Mouse (Mus musculus) C3H10T1/2 (cell line): Measurements from ENCODE around the gene Leng1. TPM values are rescaled to one million over a fixed set of nuclear protein-coding genes. Genes with fewer than 3 reads are reported as not detected.

Source experiments
- polyA plus RNA-seq, 2 experiments: library from polyadenylated mRNA; unstranded; fragments of >200 nt; fragmentation: generic; extraction: Trizol; gene quantifications; one replicate each; pipeline ENCODE4 v1.2.1; 2012; ENCODE audit warnings: missing spikeins in 2 of 2

Gene Leng1
- polyA plus RNA-seq, result 10 to 100 TPM in 1 of 2 experiments, 1 to 10 TPM in 1; 7.6 to 11.3 TPM

GRCm38 (mm10) chr7:3665215-3666114 lies at the start of gene Leng1:
Gene Leng1 (minus strand): TSS chr7:3665840.

GRCm38 (mm10) chr7:3703879-3704441 lies 38.3 kb upstream of the Leng1 start, which contains the start of gene Rps9:
Gene Rps9 (plus strand): TSS chr7:3703993.

GRCm38 (mm10) chr7:3692987-3693808 lies 27.6 kb upstream of the Leng1 start, which contains the start of gene Mboat7:
Gene Mboat7 (minus strand): TSS chr7:3693523.

DNA sequence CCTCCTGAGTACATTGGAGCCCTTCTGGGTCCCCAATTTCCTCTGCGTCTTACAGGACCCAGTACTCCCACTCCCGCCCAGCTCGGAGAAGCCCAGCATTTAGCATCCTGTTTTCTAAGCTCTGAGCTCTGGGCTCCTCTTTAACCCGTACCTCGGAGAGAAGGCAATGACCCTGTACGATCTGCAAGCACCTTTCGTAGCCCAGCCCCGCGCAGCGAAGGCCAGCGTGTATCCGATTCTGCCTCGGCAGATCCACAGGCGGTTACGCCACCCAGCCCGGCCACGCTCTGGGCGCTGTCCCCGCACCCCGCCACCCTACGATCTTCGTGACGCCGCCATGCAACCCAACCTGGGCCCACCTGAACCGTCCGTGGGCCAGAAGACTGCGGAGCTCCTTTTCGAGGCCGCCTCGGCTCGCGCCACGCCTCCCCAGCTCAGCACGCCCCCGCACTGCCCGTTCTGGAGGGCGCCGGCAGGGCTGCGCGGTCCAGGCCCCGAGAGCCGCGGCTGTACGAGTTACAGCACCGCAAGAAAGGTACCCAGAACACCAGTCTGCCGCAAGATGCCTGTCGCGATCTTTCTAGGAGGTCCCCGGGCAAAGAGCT lies 26.8 kb upstream of the Leng1 start, which contains the start of gene Tsen34:
Gene Tsen34 (plus strand): TSS at position 482 of the 605 bp plus-strand sequence.

GRCm38 (mm10) chr7:3677342-3677741 lies 11.7 kb upstream of the Leng1 start, which contains the start of gene Tmc4:
Gene Tmc4 (minus strand): TSS chr7:3677553.

GRCm38 (mm10) chr7:3644672-3645487 lies 20.8 kb downstream of the Leng1 start, which contains the start of gene Cnot3:
Gene Cnot3 (plus strand): TSS chr7:3645268.

GRCm38 (mm10) chr7:3629543-3630477 lies 35.8 kb downstream of the Leng1 start, which contains the start of the genes Tfpt and Prpf31:
Gene Tfpt (minus strand): TSS chr7:3629929.
Gene Prpf31 (plus strand): TSS chr7:3629985.

DNA sequence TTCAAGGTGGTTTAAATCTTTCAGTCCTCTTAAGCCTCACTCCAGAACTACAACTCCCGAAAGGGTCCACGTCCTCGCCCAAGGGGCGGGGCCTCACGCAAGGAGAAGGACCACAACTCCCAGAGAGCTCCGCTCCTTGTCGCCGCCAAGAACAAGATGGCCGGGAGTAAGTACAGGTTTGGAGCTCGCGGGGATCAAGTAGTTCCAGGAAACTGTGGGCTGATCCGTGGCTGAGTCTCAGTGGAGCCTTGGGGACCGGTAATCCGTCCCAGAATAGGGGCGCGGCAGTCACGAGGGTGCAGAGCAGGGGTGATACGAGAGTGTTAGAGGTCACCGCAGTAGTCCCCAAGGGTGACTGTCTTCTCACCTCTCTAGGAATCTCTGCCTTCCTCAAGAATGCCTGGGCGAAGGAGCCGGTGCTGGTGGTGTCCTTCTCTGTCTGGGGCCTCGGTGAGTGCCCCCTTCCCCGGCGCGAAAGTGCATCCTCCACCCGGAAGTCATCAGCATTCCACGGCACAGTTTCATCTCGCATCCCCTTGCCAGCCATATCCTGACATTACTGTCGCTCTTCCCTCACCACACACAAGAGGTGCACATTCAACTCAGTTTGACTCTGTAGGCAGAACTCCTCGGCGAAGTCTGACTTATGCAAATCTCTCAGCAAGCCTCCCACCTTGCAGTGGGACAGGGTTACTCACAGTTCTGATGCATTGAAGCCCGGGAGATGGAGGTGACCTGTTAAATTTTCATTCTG lies 48.2 kb downstream of the Leng1 start, which contains the start of gene Ndufa3:
Gene Ndufa3 (plus strand): TSS at position 132 of the 754 bp plus-strand sequence.

DNA sequence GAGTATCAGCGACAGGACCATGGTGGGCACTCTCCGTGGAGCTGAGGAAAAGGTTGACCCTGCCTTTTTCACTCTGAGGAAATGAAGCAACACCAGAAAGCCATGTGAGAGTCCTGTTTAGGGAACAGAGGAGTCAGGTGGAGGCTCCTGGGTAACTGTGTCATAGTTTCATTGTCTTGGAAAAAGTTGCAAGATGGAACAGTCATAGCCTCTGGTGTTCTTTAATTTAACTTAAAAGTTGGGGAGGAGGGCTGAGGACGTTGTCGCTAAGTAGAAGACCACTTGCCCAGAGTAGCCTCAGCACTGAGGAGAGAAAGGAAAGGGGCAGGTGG lies 49.6 kb downstream of the Leng1 start, which contains the start of gene Oscar:
Gene Oscar (minus strand): TSS at position 101 of the 332 bp plus-strand sequence.

Other genes with a start within 250 kb of the Leng1 start
- gene Cacng6, start 241.6 kb downstream of the Leng1 start, polyA plus RNA-seq, result not detected
- not detected for gene Tarm1, start 163.2 kb downstream of the Leng1 start, polyA plus RNA-seq
- gene Oscar, start 49.7 kb downstream of the Leng1 start, polyA plus RNA-seq, result under 1 TPM; 0.02 to 0.05 TPM
- gene Ndufa3, start 48.5 kb downstream of the Leng1 start, polyA plus RNA-seq, result 100 to 1,000 TPM; 586 to 641 TPM
- gene Tfpt, start 35.9 kb downstream of the Leng1 start, polyA plus RNA-seq, result 10 to 100 TPM; 24.9 to 28.3 TPM
- 10 to 100 TPM; 41.4 to 67.7 TPM for gene Prpf31, start 35.9 kb downstream of the Leng1 start, polyA plus RNA-seq
- 10 to 100 TPM; 50.5 to 73.1 TPM for gene Cnot3, start 20.6 kb downstream of the Leng1 start, polyA plus RNA-seq
- 1 to 10 TPM in 1 of 2 experiments, under 1 TPM in 1; 0.41 to 3.0 TPM for gene Tmc4, start 11.7 kb upstream of the Leng1 start, polyA plus RNA-seq
- 100 to 1,000 TPM; 228 to 238 TPM for gene Tsen34, start 27.0 kb upstream of the Leng1 start, polyA plus RNA-seq
- gene Mboat7, start 27.7 kb upstream of the Leng1 start, polyA plus RNA-seq, result 10 to 100 TPM; 31.5 to 50.0 TPM
- gene Rps9, start 38.2 kb upstream of the Leng1 start, polyA plus RNA-seq, result 1,000 to 10,000 TPM; 3,467 to 3,490 TPM
- gene Pirb, start 54.6 kb upstream of the Leng1 start, polyA plus RNA-seq, result not detected
- not detected for gene Gm15448, start 159.8 kb upstream of the Leng1 start, polyA plus RNA-seq
- not detected for gene Pira2, start 179.2 kb upstream of the Leng1 start, polyA plus RNA-seq
- not detected for gene Gm14548, start 232.3 kb upstream of the Leng1 start, polyA plus RNA-seq
- not detected for gene Lilra6, start 249.7 kb upstream of the Leng1 start, polyA plus RNA-seq